Mouse (Mus musculus) forebrain, postnatal 0 days (tissue): Measurements from ENCODE around the gene Nfatc2ip. TPM values are rescaled to one million over a fixed set of nuclear protein-coding genes. Genes with fewer than 3 reads are reported as not detected.

ENCODE experiments used
- ATAC-seq: fragments of 200-750 bp; cut with Nextera tagmentation; 2 replicates; pipeline ENCODE4 v1.8.0; 2017; ENCODE audit warnings: mild to moderate bottlenecking, moderate library complexity
- DNase-seq: peaks from one replicate; pipeline ENCODE4 v3.0.0-alpha.2; 2015
- H3K27ac ChIP-seq: fragments of 300-500 bp; sonication (generic); 2 replicates; pipeline ENCODE4 v1.5.1; 2014; ENCODE audit warnings: low read depth, mild to moderate bottlenecking, antibody characterized with exemption, low read length, moderate library complexity, mixed read lengths
- H3K27me3 ChIP-seq: fragments of 300-500 bp; sonication (generic); 2 replicates; pipeline ENCODE4 v1.6.1; 2014; ENCODE audit warnings: mild to moderate bottlenecking, low read length, mixed read lengths; ENCODE audit not compliant: insufficient read depth
- H3K36me3 ChIP-seq: fragments of 300-500 bp; sonication (generic); 2 replicates; pipeline ENCODE4 v1.6.1; 2014; ENCODE audit warnings: mild to moderate bottlenecking, moderate library complexity; ENCODE audit not compliant: insufficient read depth
- H3K4me1 ChIP-seq: fragments of 300-500 bp; sonication (generic); 2 replicates; pipeline ENCODE4 v1.6.1; 2014; ENCODE audit warnings: antibody characterized with exemption; ENCODE audit not compliant: insufficient read depth
- H3K4me2 ChIP-seq: fragments of 300-500 bp; sonication (generic); 2 replicates; pipeline ENCODE4 v1.6.1; 2014; ENCODE audit warnings: low read depth, mild to moderate bottlenecking, moderate library complexity
- H3K4me3 ChIP-seq: fragments of 300-500 bp; sonication (generic); 2 replicates; pipeline ENCODE4 v1.5.1; 2014; ENCODE audit warnings: low read depth, low read length, mixed read lengths
- H3K9ac ChIP-seq: fragments of 300-500 bp; sonication (generic); 2 replicates; pipeline ENCODE4 v1.6.1; 2014; ENCODE audit warnings: mild to moderate bottlenecking
- H3K9me3 ChIP-seq: fragments of 300-500 bp; sonication (generic); 2 replicates; pipeline ENCODE4 v1.6.1; 2016; ENCODE audit warnings: low read length
- CTCF ChIP-seq: sonication (generic); IDR thresholded peaks from 2 replicates; pipeline ENCODE4 v1.5.1; 2016; ENCODE audit warnings: antibody characterized with exemption, control low read depth, low read depth
- WGBS: fragments of 180-500 bp; shearing (Covaris S2); extraction: QIAGEN DNeasy Blood & Tissue Kit; methylation state at CpG from one replicate; pipeline ENCODE4 v1.1.7; 2014; 5-methylcytosine and 5-hydroxymethylcytosine counted together
- microRNA-seq, 2 experiments: library from miRNA; unstranded; fragments of <30 nt; microRNA quantifications; one replicate each; pipeline ENCODE4; 2016
- polyA plus RNA-seq: library from polyadenylated mRNA; unstranded; fragments of >200 nt; fragmentation: Nextera tagmentation; extraction: Ambion mirVana; gene quantifications from 2 replicates; pipeline ENCODE4 v1.2.1, GENCODE M21; 2015
- total RNA-seq: library from RNA; depleted of rRNA; stranded (reverse); fragments of >200 nt; gene quantifications from 2 replicates; pipeline ENCODE4 v1.2.3, GENCODE M21; 2014; rRNA removed

Gene Nfatc2ip
- total and polyA plus RNA-seq, 2 experiments from 2014 or later: 2.4 to 5.2 TPM

- WGBS: 89% methylated on average over 1 of the region's 1 CpGs
- peak; percentile 43 for TF ChIP-seq CTCF
- ATAC-seq: no peak
Measured at GRCm38 (mm10) chr7:126335556-126335955, 61.0 kb downstream of the Nfatc2ip start.

More at GRCm38 (mm10) chr7:126335556-126335955, 61.0 kb downstream of the Nfatc2ip start:
- H3K9ac ChIP-seq: no peak overlapping the region
- H3K4me2 ChIP-seq: no peak overlapping the region
- H3K27ac ChIP-seq: no peak overlapping the region
- H3K4me3 ChIP-seq: no peak overlapping the region
- no peaks in the 10 kb centered on the region for H3K4me1 ChIP-seq
- H3K27me3 ChIP-seq: no peaks in the 10 kb centered on the region
- H3K36me3 ChIP-seq: no peaks in the 10 kb centered on the region
- no peaks in the 10 kb centered on the region for H3K9me3 ChIP-seq
- no peak for DNase-seq

Small RNAs within 50 kb of the gene (microRNA-seq; reads per million reads assigned to microRNA genes)
- 0 reads per million in 2 experiments for gene Mir7058

Other genes starting within 250 kb of the Nfatc2ip start
- gene Xpo6, start 196.2 kb downstream of the Nfatc2ip start, total RNA-seq: 70.6 and 81.4 TPM in 2 replicates
- gene Xpo6, start 196.2 kb downstream of the Nfatc2ip start, polyA plus RNA-seq: 29.8 and 42.8 TPM in 2 replicates
- gene Sbk1, start 124.1 kb downstream of the Nfatc2ip start, total RNA-seq: 445 and 497 TPM in 2 replicates
- 204 and 224 TPM in 2 replicates for gene Sbk1, start 124.1 kb downstream of the Nfatc2ip start, polyA plus RNA-seq
- 1.4 and 1.7 TPM in 2 replicates for gene Lat, start 27.2 kb downstream of the Nfatc2ip start, total RNA-seq
- 0.15 and 0.38 TPM in 2 replicates for gene Lat, start 27.2 kb downstream of the Nfatc2ip start, polyA plus RNA-seq
- 102 and 198 TPM in 2 replicates for gene Spns1, start 19.3 kb downstream of the Nfatc2ip start, total RNA-seq
- 71.3 and 78.4 TPM in 2 replicates for gene Spns1, start 19.3 kb downstream of the Nfatc2ip start, polyA plus RNA-seq
- 0.67 TPM in 1 of 2 replicates, not detected in the other for gene Cd19, start 18.2 kb upstream of the Nfatc2ip start, total RNA-seq
- not detected in 2 replicates for gene Cd19, start 18.2 kb upstream of the Nfatc2ip start, polyA plus RNA-seq
- 26.1 and 26.4 TPM in 2 replicates for gene Rabep2, start 32.0 kb upstream of the Nfatc2ip start, total RNA-seq
- gene Rabep2, start 32.0 kb upstream of the Nfatc2ip start, polyA plus RNA-seq: 17.3 and 19.3 TPM in 2 replicates
- 0.24 and 0.54 TPM in 2 replicates for gene Atp2a1, start 66.4 kb upstream of the Nfatc2ip start, total RNA-seq
- gene Atp2a1, start 66.4 kb upstream of the Nfatc2ip start, polyA plus RNA-seq: 0.10 and 0.45 TPM in 2 replicates
- gene Sh2b1, start 78.7 kb upstream of the Nfatc2ip start, total RNA-seq: 31.0 and 35.4 TPM in 2 replicates
- gene Sh2b1, start 78.7 kb upstream of the Nfatc2ip start, polyA plus RNA-seq: 66.0 and 70.4 TPM in 2 replicates
- 75.9 and 76.5 TPM in 2 replicates for gene Tufm, start 90.6 kb upstream of the Nfatc2ip start, total RNA-seq
- 97.6 and 102 TPM in 2 replicates for gene Tufm, start 90.6 kb upstream of the Nfatc2ip start, polyA plus RNA-seq
- 60.5 and 89.0 TPM in 2 replicates for gene Atxn2l, start 106.7 kb upstream of the Nfatc2ip start, total RNA-seq
- 39.5 and 56.8 TPM in 2 replicates for gene Atxn2l, start 106.7 kb upstream of the Nfatc2ip start, polyA plus RNA-seq
- 113 and 137 TPM in 2 replicates for gene Eif3c, start 169.7 kb upstream of the Nfatc2ip start, total RNA-seq
- 200 and 205 TPM in 2 replicates for gene Eif3c, start 169.7 kb upstream of the Nfatc2ip start, polyA plus RNA-seq
- gene Apobr, start 188.2 kb upstream of the Nfatc2ip start, total RNA-seq: 0.08 and 0.33 TPM in 2 replicates
- 0.16 and 0.39 TPM in 2 replicates for gene Apobr, start 188.2 kb upstream of the Nfatc2ip start, polyA plus RNA-seq
- 26.9 and 29.0 TPM in 2 replicates for gene Cln3, start 189.1 kb upstream of the Nfatc2ip start, total RNA-seq
- 22.1 and 23.8 TPM in 2 replicates for gene Cln3, start 189.1 kb upstream of the Nfatc2ip start, polyA plus RNA-seq
- gene Il27, start 198.2 kb upstream of the Nfatc2ip start, total RNA-seq: not detected in 2 replicates
- not detected in 2 replicates for gene Il27, start 198.2 kb upstream of the Nfatc2ip start, polyA plus RNA-seq
- 4.8 and 7.3 TPM in 2 replicates for gene Nupr1, start 234.1 kb upstream of the Nfatc2ip start, total RNA-seq
- 15.5 and 18.0 TPM in 2 replicates for gene Nupr1, start 234.1 kb upstream of the Nfatc2ip start, polyA plus RNA-seq